Mouse (Mus musculus): ENCODE data around the gene Cnot6.

- TF ChIP-seq CTCF (IDR thresholded peaks at IDR 0.05), result no peak
- no peak for TF ChIP-seq EP300 (IDR thresholded peaks at IDR 0.05)
These were observed 47.1 kb downstream of the Cnot6 start for GRCm38 (mm10) chr11:49665462-49665861.
